Mouse (Mus musculus) monocyte, adult 2 months (primary cell): ENCODE measurements around the gene Pars2.

Experiments
- DNase-seq, 2 experiments: peaks; one replicate each; pipeline ENCODE4 v3.0.0; 2022; ENCODE audit warnings: low spot score in 2 of 2, low read depth in 1 of 2

Pars2 gene

GRCm38 (mm10) chr4:106633281-106634085, 17.4 kb upstream of the Pars2 start:
- no peak for DNase-seq

GRCm38 (mm10) chr4:106634086-106634479, 16.8 kb upstream of the Pars2 start:
- no peak for DNase-seq

GRCm38 (mm10) chr4:106643483-106644217, 7.2 kb upstream of the Pars2 start:
- no peak for DNase-seq

- DNase-seq, result no peak
Observed at GRCm38 (mm10) chr4:106644218-106644610, 6.7 kb upstream of the Pars2 start.

GRCm38 (mm10) chr4:106645797-106646196, 5.1 kb upstream of the Pars2 start:
- DNase-seq, result no peak

GRCm38 (mm10) chr4:106647137-106647536, 3.7 kb upstream of the Pars2 start:
- DNase-seq, result no peak

GRCm38 (mm10) chr4:106652546-106652945, 1.7 kb downstream of the Pars2 start:
- no peak for DNase-seq

GRCm38 (mm10) chr4:106653051-106653450, 2.2 kb downstream of the Pars2 start:
- DNase-seq, result no peak

GRCm38 (mm10) chr4:106655681-106656080, 4.8 kb downstream of the Pars2 start:
- no peak for DNase-seq

GRCm38 (mm10) chr4:106663956-106664470, 13.1 kb downstream of the Pars2 start:
- DNase-seq, result no peak

GRCm38 (mm10) chr4:106664697-106665096, 13.8 kb downstream of the Pars2 start:
- no peak for DNase-seq

- no peak for DNase-seq
Observed at GRCm38 (mm10) chr4:106665269-106665668, 14.4 kb downstream of the Pars2 start.

GRCm38 (mm10) chr4:106665673-106666072, 14.8 kb downstream of the Pars2 start:
- DNase-seq, result no peak

- no peak for DNase-seq
Observed at GRCm38 (mm10) chr4:106666546-106666945, 15.7 kb downstream of the Pars2 start.

GRCm38 (mm10) chr4:106676749-106677148, 25.9 kb downstream of the Pars2 start:
- no peak for DNase-seq

- DNase-seq, result peak; percentile 65 to 75
Observed at GRCm38 (mm10) chr4:106678442-106679118, 27.7 kb downstream of the Pars2 start, which contains the start of gene Ttc4. Gene Ttc4 (minus strand): TSS chr4:106678944.

- DNase-seq, result no peak
Observed at GRCm38 (mm10) chr4:106679152-106679551, 28.3 kb downstream of the Pars2 start.

GRCm38 (mm10) chr4:106680955-106681354, 30.1 kb downstream of the Pars2 start:
- DNase-seq, result no peak

- no peak for DNase-seq
Observed at GRCm38 (mm10) chr4:106688636-106689296, 37.9 kb downstream of the Pars2 start.

GRCm38 (mm10) chr4:106693841-106694430, 43.1 kb downstream of the Pars2 start:
- DNase-seq, result no peak

GRCm38 (mm10) chr4:106699989-106700388, 49.1 kb downstream of the Pars2 start:
- DNase-seq, result no peak
